Mouse (Mus musculus): ENCODE data around the gene Pax6.

The Pax6 gene

DNA sequence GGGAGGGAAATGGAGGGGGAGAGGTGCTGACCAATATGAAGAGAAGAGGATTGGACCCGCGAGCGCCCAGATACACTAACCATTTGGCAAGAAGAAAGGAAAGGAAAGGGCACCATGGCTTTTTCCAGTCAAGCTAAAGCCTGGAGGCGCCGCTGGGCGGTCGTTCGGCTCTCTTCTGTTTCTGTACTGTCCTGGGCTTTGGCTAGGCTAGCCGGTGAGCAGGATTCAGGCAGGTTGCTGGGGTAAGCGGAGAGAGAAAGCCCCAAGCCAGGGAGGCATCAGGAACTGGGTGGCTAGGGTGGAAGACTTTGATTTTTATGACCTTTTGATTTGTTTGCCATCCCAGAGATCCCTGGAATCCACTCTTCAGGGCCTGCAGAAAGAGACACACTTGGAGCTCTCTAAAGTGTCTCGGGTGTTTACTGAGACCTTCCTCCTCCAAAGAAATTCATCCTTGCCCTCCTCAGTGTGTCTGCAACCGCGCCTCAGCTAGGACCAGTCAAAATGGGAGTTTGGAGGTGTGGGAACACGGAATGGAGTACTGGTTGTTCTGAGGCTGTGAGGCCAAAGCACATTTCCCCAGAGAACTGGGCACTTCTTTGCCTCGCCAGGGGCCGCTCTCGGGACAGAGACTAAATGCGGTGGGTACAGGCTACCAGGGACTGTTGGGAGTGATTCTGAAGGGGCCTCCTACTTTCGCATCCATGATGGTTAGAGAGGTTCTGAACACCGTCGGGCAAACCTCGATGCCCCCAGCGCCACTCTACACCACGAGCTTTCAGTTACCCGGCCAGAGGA lies 3.3 kb downstream of the Pax6 start:
- no peak for DNase-seq (ENCODE audit: low spot score)

GRCm38 (mm10) chr2:105672596-105672960 lies 3.9 kb downstream of the Pax6 start:
- DNase-seq (ENCODE audit: low spot score): no peak

- no peak for DNase-seq (ENCODE audit: low spot score)
These were observed 4.4 kb downstream of the Pax6 start for GRCm38 (mm10) chr2:105673054-105673453.

DNA sequence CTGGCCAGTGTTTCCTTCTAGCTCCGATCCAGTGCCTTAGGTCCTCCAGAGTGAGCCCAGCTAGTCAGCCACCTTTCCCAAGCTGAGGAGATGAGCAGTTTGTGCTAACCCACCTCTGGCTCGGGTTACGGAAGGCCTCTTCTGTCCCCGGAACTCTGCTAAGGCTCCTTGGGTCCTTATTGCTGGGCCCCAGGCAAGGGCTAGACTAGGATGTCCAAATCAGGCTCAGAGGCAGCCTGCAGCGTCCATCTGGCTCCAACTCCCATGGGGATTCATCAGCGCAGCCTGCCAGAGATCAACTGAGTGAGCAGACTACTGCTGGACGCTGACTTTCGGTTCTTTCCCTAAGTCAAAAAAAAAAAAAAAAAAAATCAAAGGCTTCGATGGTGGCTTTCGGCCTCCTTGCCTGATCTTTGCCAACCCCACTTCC lies 4.9 kb downstream of the Pax6 start:
- no peak for DNase-seq (ENCODE audit: low spot score)

GRCm38 (mm10) chr2:105674061-105674874 lies 5.6 kb downstream of the Pax6 start:
- DNase-seq (ENCODE audit: low spot score): no peak

GRCm38 (mm10) chr2:105674875-105675729 lies 6.4 kb downstream of the Pax6 start:
- no peak for DNase-seq (ENCODE audit: low spot score)

DNA sequence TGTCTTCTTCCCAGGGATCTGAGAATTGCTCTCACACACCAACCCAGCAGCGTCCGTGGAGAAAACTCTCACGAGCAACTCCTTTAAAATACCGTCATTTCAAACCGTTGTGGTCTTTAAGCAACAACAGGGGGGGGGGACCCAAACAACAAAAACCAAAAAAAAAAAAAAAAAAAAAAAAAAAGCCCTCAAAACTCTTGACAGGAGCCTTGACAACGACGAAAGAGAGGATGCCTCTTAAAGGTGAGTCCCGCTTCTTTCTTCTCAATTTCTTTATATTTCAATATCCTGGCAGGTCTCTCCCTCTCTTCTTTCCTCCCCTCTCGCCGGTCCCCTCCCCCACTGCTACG lies 7.0 kb downstream of the Pax6 start:
- DNase-seq (ENCODE audit: low spot score): no peak

DNA sequence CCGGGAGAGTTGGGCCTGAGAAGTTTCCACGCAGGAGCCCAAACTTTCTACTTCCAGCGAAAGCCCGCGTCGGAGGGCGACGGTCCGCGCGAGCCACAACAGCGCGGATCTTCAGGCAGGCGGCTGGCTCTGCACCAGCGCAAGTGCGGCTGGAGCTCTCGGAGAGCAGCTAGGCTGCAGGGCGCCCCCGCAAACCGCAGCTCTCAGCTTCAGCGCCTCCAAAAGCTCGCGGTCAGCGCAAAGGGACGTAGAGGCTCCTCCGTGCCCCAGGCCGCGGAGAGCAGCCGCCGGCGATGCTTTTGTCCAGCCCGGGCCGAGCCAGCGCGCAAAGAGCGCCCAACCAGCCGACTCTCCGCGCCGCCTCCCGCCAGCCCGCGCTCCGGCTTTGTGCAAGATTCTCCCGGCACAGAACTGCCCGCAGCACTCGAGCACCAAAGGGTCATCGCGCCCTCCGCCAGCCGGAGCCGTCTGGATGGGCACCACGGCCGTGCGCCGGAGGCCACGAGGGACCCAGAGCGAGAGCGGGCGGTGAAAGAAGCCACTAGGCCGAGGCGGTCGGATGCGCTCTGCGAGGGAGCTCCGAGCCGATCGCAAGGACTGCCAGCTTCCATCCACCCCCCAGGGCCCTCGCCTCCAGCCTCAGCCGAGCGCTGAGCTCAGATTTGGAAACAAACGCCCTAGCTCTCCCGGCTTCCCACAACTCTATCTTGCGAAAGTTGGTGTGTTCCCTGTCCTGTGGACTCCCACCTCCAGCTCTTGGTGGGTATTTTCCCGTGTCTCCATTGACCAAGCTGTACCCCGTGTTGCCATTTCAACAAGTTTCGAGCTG lies 7.6 kb downstream of the Pax6 start:
- peak; percentile 47 for DNase-seq (ENCODE audit: low spot score)

- no peak for DNase-seq (ENCODE audit: low spot score)
These were observed 8.3 kb downstream of the Pax6 start for GRCm38 (mm10) chr2:105676909-105677433.

GRCm38 (mm10) chr2:105677434-105678105 lies 8.9 kb downstream of the Pax6 start:
- no peak for DNase-seq (ENCODE audit: low spot score)

- DNase-seq (ENCODE audit: low spot score): no peak
These were observed 9.6 kb downstream of the Pax6 start for GRCm38 (mm10) chr2:105678306-105678705.

- no peak for DNase-seq (ENCODE audit: low spot score)
These were observed 10.2 kb downstream of the Pax6 start for GRCm38 (mm10) chr2:105678880-105679321.

DNA sequence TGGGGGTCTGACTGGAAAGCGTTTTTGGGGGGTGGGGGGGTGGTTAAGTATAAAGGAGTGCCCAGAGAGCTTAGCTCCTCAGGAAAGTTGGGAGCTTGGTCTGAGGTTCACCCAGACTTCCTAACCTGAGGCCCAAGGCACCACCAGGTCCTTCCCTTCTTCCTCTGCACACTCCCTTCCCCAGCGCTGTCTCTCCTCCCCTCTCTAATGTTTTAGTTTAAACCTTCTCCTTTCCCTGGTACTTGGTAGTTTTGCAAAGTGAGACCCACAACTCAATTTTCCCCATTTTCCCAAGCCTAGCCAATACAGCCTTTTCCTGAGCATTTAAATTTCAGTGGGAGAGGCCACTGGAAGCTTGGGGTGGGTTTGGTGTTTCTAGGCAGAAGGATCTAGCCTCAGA lies 10.6 kb downstream of the Pax6 start:
- no peak for DNase-seq (ENCODE audit: low spot score)

GRCm38 (mm10) chr2:105680146-105680998 lies 11.7 kb downstream of the Pax6 start:
- no peak for DNase-seq (ENCODE audit: low spot score)

GRCm38 (mm10) chr2:105680999-105681710 lies 12.5 kb downstream of the Pax6 start:
- no peak for DNase-seq (ENCODE audit: low spot score)

GRCm38 (mm10) chr2:105682011-105682501 lies 13.4 kb downstream of the Pax6 start:
- DNase-seq (ENCODE audit: low spot score): no peak

DNA sequence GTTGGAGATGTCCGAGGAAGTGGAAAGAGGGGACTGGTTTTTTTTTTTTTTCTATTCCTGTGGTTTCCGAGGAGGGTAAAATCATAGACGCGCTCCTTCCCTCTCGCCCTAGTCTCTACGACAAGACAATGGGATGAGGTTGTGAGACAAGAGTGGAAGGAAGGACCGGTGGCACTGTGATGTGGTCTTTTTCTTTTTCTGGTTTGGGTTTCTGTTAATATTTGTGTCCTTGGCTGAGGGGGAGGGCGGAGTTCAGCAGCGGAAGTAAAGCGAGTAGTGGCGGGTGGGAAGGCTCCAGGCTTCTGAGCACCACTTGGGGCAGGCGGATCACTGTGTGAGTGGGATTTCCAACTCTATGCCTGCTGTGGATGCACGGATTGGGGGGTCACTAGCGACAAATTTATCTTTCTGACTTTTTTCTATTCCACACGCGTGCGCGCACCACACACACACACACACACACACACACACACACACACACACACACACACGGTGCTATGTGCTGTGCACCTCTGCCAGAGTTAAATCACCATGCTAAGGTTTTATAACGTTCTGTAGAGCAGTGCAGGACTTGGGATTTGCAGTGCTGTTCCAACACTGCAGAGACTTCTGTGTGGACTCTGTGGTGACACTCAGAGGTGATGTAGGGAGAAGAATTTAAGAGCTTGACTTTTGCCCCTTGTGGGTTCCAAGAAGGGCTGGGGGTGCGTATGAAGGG lies 14.1 kb downstream of the Pax6 start:
- no peak for DNase-seq (ENCODE audit: low spot score)

GRCm38 (mm10) chr2:105683771-105684410 lies 15.2 kb downstream of the Pax6 start:
- no peak for DNase-seq (ENCODE audit: low spot score)

Measured in ovary, postnatal 10 days (tissue).